Mouse (Mus musculus): ENCODE data around the gene Dus3l.

DNA sequence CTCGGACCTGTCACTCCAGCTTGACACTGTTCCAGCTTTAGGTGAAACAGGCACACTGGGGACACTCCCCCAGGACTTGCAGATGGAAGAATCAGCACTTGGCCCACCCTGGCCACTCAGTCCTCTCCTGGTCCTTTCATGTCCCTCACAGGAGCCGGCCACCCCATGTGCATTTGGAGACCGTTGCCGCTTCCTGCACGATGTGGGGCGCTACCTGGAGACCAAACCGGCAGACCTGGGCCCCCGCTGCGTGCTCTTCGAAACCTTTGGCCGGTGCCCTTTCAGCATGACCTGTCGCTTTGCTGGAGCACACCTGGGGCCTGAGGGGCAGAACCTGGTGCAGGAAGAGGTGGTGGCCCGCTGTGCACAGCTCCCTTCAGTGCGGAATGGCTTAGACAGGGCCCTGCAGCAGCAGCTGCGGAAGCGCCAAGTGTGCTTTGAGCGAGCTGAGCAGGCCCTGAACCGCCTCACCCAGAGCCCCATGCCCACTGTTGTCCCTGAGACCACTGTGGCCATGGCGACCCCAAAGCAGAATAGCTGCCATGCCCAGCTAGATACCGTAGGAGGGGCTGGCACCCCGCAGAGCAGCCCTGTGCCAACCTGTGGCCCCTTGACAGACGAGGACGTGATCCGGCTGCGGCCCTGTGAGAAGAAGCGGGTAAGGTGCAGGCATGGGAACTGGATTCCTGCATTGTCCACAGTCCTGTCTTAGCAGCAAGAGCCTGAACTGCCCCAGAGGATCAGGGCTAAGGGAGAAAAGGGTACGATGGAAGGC lies 2.3 kb downstream of the Dus3l start:
- no peak for TF ChIP-seq POLR2A (IDR thresholded peaks at IDR 0.05; ENCODE audit: borderline replicate concordance, extremely low read depth, insufficient read depth, insufficient read length, poor library complexity, severe bottlenecking)
- no peak for TF ChIP-seq CTCF (IDR thresholded peaks at IDR 0.05; ENCODE audit: borderline replicate concordance, extremely low read depth, insufficient read depth, insufficient read length)

Data from brain, embryonic 14.5 days (tissue).